Mouse (Mus musculus) megakaryocyte, embryonic 14.5 days (primary cell): ENCODE measurements around the gene Odf4.

ENCODE experiments used
- FLI1 ChIP-seq: IDR thresholded peaks from 2 replicates; pipeline ENCODE4 v1.6.1; 2012; ENCODE audit warnings: low read length, inconsistent platforms, mixed read lengths
- GATA1 ChIP-seq: IDR thresholded peaks from 3 replicates; pipeline ENCODE4 v1.6.1; 2012; ENCODE audit warnings: mixed read lengths, low read length, inconsistent platforms, borderline replicate concordance

DNA sequence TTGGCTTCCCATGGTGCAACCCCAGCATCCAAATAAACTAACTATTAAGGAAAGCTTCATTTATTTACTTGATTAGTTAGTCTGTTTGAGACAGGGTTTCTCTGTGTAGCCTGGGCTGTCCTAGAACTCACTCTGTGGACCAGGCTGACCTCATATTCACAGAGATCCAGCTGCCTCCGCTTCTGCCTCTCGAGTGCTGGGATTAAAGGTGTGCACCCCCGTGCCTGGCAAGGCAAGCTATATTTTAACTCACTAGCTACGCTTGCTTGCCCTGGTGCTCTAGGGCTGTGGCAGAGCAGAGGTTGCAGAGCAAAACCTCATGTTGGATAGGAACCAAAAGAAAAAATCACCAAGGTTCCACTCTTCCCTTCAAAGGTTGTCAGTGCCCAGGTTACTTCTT is 13.6 kb upstream of the Odf4 start:
- TF ChIP-seq FLI1 (no peak), GATA1 (no peak)
